Mouse (Mus musculus) liver, embryonic 14.5 days (tissue): Measurements from ENCODE around the gene Ralgapa2.

ENCODE experiments used
- CTCF ChIP-seq: IDR thresholded peaks from 2 replicates; pipeline ENCODE4 v1.5.1; 2016; ENCODE audit warnings: antibody characterized with exemption, low read depth, control low read depth
- EP300 ChIP-seq: IDR thresholded peaks from 2 replicates; pipeline ENCODE4 v1.6.1; 2016; ENCODE audit warnings: antibody characterized with exemption, low read depth

- no peak for TF ChIP-seq CTCF
- no peak for TF ChIP-seq EP300
Observed at GRCm38 (mm10) chr2:146516894-146517293, 4.8 kb upstream of the Ralgapa2 start.
